Mouse (Mus musculus) lung, adult 2 months (tissue): ENCODE data around the gene Rhbdd2.

ENCODE experiments used
- CTCF ChIP-seq: fragments of 200-500 bp; IDR thresholded peaks from 2 replicates; pipeline ENCODE4 v1.5.1; 2011; ENCODE audit warnings: mild to moderate bottlenecking, low read length, control low read depth; ENCODE audit not compliant: insufficient read depth
- POLR2A ChIP-seq: fragments of 200-500 bp; IDR thresholded peaks from 2 replicates; pipeline ENCODE4 v1.6.1; 2011; ENCODE audit warnings: low read depth, mild to moderate bottlenecking, control low read depth, low read length, borderline replicate concordance; ENCODE audit errors: extremely low read depth

DNA sequence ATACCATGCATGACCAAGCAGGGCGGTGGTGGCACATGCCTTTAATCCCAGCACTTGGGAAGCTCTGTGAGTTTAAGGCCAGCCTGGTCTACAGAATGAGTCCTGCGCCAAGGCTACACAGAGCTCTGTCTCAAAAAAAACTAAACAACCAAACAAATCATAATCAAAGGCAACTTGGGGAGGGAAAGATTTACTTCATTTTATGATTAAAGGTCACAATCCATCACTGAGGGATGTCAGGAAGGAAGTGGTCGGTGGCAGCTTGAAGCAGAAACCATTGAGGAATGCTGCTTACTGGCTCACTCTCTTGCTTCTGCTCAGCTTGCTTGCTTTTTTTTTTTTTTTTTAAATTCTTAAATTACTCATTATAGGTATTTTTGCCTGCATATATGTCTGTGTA lies 44.3 kb downstream of the Rhbdd2 start:
- no peak for TF ChIP-seq CTCF
- no peak for TF ChIP-seq POLR2A
